Mouse (Mus musculus) heart, postnatal 25 days (tissue): ENCODE measurements around the gene Mepe. TPM values are rescaled to one million over a fixed set of nuclear protein-coding genes. Genes with fewer than 3 reads are reported as not detected.

ENCODE experiments used
- microRNA-seq: library from miRNA; unstranded; fragments of <30 nt; microRNA quantifications from one replicate; pipeline ENCODE4 v1.2.0, GENCODE M21; 2022
- total RNA-seq, 2 experiments: library from RNA; stranded (reverse); gene quantifications; 2 replicates each; pipeline ENCODE4 v1.2.3; 2021

Gene Mepe
- total RNA-seq, 2 experiments from 2014 or later: not detected

Small RNA genes lying within 50 kb of the gene (microRNA-seq; reads per million reads assigned to microRNA genes)
- gene Gm23616: not detected

Other genes starting within 250 kb of the Mepe start
- gene Gm17660, start 247.7 kb upstream of the Mepe start, total RNA-seq: not detected
- 100 to 1,000 TPM; 191 to 258 TPM for gene Sparcl1, start 211.6 kb upstream of the Mepe start, total RNA-seq
- gene Dspp, start 154.6 kb upstream of the Mepe start, total RNA-seq: not detected
- not detected for gene Dmp1, start 122.7 kb upstream of the Mepe start, total RNA-seq
- not detected for gene Ibsp, start 26.2 kb upstream of the Mepe start, total RNA-seq
- under 1 TPM; 0.55 to 0.59 TPM for gene Spp1, start 109.8 kb downstream of the Mepe start, total RNA-seq
- gene Pkd2, start 134.1 kb downstream of the Mepe start, total RNA-seq: 10 to 100 TPM; 21.6 to 25.5 TPM
- 1 to 10 TPM; 4.0 to 5.3 TPM for gene BC005561, start 183.0 kb downstream of the Mepe start, total RNA-seq